Mouse (Mus musculus) midbrain, embryonic 14.5 days (tissue): Measurements from ENCODE around the gene Tmem211. TPM values are rescaled to one million over a fixed set of nuclear protein-coding genes. Genes with fewer than 3 reads are reported as not detected.

Experiments
- ATAC-seq: fragments of 200-750 bp; cut with Nextera tagmentation; 2 replicates; pipeline ENCODE4 v1.8.0; 2017; ENCODE audit warnings: moderate number of reproducible peaks, moderate library complexity; ENCODE audit not compliant: low FRiP score, low TSS enrichment
- DNase-seq: peaks from one replicate; pipeline ENCODE4 v3.0.0-alpha.2; 2015
- H3K27ac ChIP-seq: fragments of 300-500 bp; sonication (generic); replicated peaks from 2 replicates; pipeline ENCODE4 v1.5.1; 2014; ENCODE audit warnings: mild to moderate bottlenecking, low read depth, low read length, moderate library complexity
- H3K27me3 ChIP-seq: fragments of 300-500 bp; sonication (generic); 2 replicates; pipeline ENCODE4 v1.6.1; 2014; ENCODE audit warnings: low read length, control low read depth, mixed read lengths; ENCODE audit not compliant: control insufficient read depth, insufficient read depth
- H3K36me3 ChIP-seq: fragments of 300-500 bp; sonication (generic); 2 replicates; pipeline ENCODE4 v1.6.1; 2014; ENCODE audit warnings: low read length, control low read depth; ENCODE audit not compliant: control insufficient read depth, insufficient read depth
- H3K4me1 ChIP-seq: fragments of 300-500 bp; sonication (generic); 2 replicates; pipeline ENCODE4 v1.6.1; 2014; ENCODE audit warnings: mild to moderate bottlenecking, antibody characterized with exemption, low read length, control low read depth; ENCODE audit not compliant: control insufficient read depth, insufficient read depth
- H3K4me2 ChIP-seq: fragments of 300-500 bp; sonication (generic); 2 replicates; pipeline ENCODE4 v1.6.1; 2014; ENCODE audit warnings: mild to moderate bottlenecking, low read length, moderate library complexity
- H3K4me3 ChIP-seq: fragments of 300-500 bp; sonication (generic); replicated peaks from 2 replicates; pipeline ENCODE4 v1.5.1; 2014; ENCODE audit warnings: low read depth, low read length
- H3K9ac ChIP-seq: fragments of 300-500 bp; sonication (generic); replicated peaks from 2 replicates; pipeline ENCODE4 v1.6.1; 2014; ENCODE audit warnings: mild to moderate bottlenecking, low read length, moderate library complexity
- H3K9me3 ChIP-seq: fragments of 300-500 bp; sonication (generic); 2 replicates; pipeline ENCODE4 v1.6.1; 2016; ENCODE audit warnings: low read length, control low read depth, mixed read lengths; ENCODE audit not compliant: control insufficient read depth
- WGBS: fragments of 180-500 bp; shearing (Covaris S2); extraction: QIAGEN DNeasy Blood & Tissue Kit; methylation state at CpG from one replicate; pipeline ENCODE4 v1.1.7; 2014; 5-methylcytosine and 5-hydroxymethylcytosine counted together
- polyA plus RNA-seq: library from polyadenylated mRNA; unstranded; fragments of >200 nt; fragmentation: Nextera tagmentation; extraction: Ambion mirVana; gene quantifications from 2 replicates; pipeline ENCODE4 v1.2.1, GENCODE M21; 2014

Tmem211 gene
- polyA plus RNA-seq, 1 experiment from 2014 or later, result not detected

- Histone ChIP-seq H3K9ac (no peak overlapping the region), H3K27ac (0 out of 2 replicates have a peak overlapping the region, but pooled peaks have one; percentile 20), H3K36me3 (no peaks in the 10 kb centered on the region), H3K4me1 (0 out of 2 replicates have a peak, but pooled peaks cover 8% of the 10 kb centered on the region), H3K27me3 (no peaks in the 10 kb centered on the region), H3K9me3 (no peaks in the 10 kb centered on the region), H3K4me3 (no peak overlapping the region), H3K4me2 (peak overlapping the region; percentile 50; the same call in 1 of the 2 replicates)
- no peak for ATAC-seq
- DNase-seq, result peak; percentile 82
- 12% methylated on average over 10 of the region's 10 CpGs for WGBS
Observed at GRCm38 (mm10) chr5:113225271-113225670, 1.4 kb upstream of the Tmem211 start.

GRCm38 (mm10) chr5:113225686-113226435 is 848 bp upstream of the Tmem211 start:
- 0 out of 2 replicates have a peak overlapping the region, but pooled peaks have one; percentile 5 for H3K4me3 ChIP-seq
- H3K9ac ChIP-seq, result peak overlapping the region; percentile 14; the same call in 1 of the 2 replicates
- H3K27ac ChIP-seq, result peak overlapping the region; percentile 28
- DNase-seq, result peak; percentile 65
- H3K9me3 ChIP-seq, result no peaks in the 10 kb centered on the region
- H3K36me3 ChIP-seq, result no peaks in the 10 kb centered on the region
- H3K4me1 ChIP-seq, result 0 out of 2 replicates have a peak, but pooled peaks cover 8% of the 10 kb centered on the region
- H3K4me2 ChIP-seq, result peak overlapping the region; percentile 50
- ATAC-seq, result no peak; the same call in 1 of the 2 replicates
- 11% methylated on average over 25 of the region's 25 CpGs for WGBS
- H3K27me3 ChIP-seq, result no peaks in the 10 kb centered on the region

GRCm38 (mm10) chr5:113230196-113230595 is 3.5 kb downstream of the Tmem211 start:
- 0 out of 2 replicates have a peak, but pooled peaks cover 8% of the 10 kb centered on the region for H3K4me1 ChIP-seq
- no peak overlapping the region for H3K9ac ChIP-seq
- ATAC-seq, result no peak
- WGBS, result 82% methylated on average over 5 of the region's 5 CpGs
- H3K9me3 ChIP-seq, result no peaks in the 10 kb centered on the region
- H3K4me2 ChIP-seq, result no peak overlapping the region
- no peaks in the 10 kb centered on the region for H3K36me3 ChIP-seq
- no peaks in the 10 kb centered on the region for H3K27me3 ChIP-seq
- no peak overlapping the region for H3K4me3 ChIP-seq
- H3K27ac ChIP-seq, result no peak overlapping the region
- no peak for DNase-seq

- peaks cover 66% of the 10 kb centered on the region for H3K36me3 ChIP-seq
- H3K4me2 ChIP-seq, result no peak overlapping the region
- WGBS, result 91% methylated on average over 8 of the region's 8 CpGs
- no peak for ATAC-seq
- no peak overlapping the region for H3K4me3 ChIP-seq
- DNase-seq, result no peak
- H3K4me1 ChIP-seq, result no peaks in the 10 kb centered on the region
- H3K9ac ChIP-seq, result no peak overlapping the region
- no peak overlapping the region for H3K27ac ChIP-seq
- H3K27me3 ChIP-seq, result no peaks in the 10 kb centered on the region
- no peaks in the 10 kb centered on the region for H3K9me3 ChIP-seq
Observed at GRCm38 (mm10) chr5:113249263-113249930, 22.7 kb downstream of the Tmem211 start.

GRCm38 (mm10) chr5:113250806-113251205 is 24.1 kb downstream of the Tmem211 start:
- no peaks in the 10 kb centered on the region for H3K4me1 ChIP-seq
- DNase-seq (no peak), ATAC-seq (no peak)
- no peaks in the 10 kb centered on the region for H3K27me3 ChIP-seq
- H3K27ac ChIP-seq, result no peak overlapping the region
- H3K4me3 ChIP-seq, result no peak overlapping the region
- H3K36me3 ChIP-seq, result peaks cover 69% of the 10 kb centered on the region
- H3K9me3 ChIP-seq, result no peaks in the 10 kb centered on the region
- no peak overlapping the region for H3K4me2 ChIP-seq
- WGBS, result 94% methylated on average over 11 of the region's 11 CpGs
- H3K9ac ChIP-seq, result no peak overlapping the region

GRCm38 (mm10) chr5:113265637-113266036 is 38.9 kb downstream of the Tmem211 start:
- Histone ChIP-seq H3K4me2 (no peak overlapping the region), H3K9ac (no peak overlapping the region), H3K4me3 (no peak overlapping the region), H3K9me3 (no peaks in the 10 kb centered on the region), H3K27ac (no peak overlapping the region), H3K4me1 (no peaks in the 10 kb centered on the region), H3K27me3 (no peaks in the 10 kb centered on the region), H3K36me3 (peaks cover 59% of the 10 kb centered on the region)
- WGBS, result 88% methylated on average over 8 of the region's 8 CpGs
- DNase-seq, result no peak
- ATAC-seq, result no peak

- no peak overlapping the region for H3K9ac ChIP-seq
- no peaks in the 10 kb centered on the region for H3K27me3 ChIP-seq
- H3K4me3 ChIP-seq, result no peak overlapping the region
- no peak overlapping the region for H3K4me2 ChIP-seq
- H3K4me1 ChIP-seq, result no peaks in the 10 kb centered on the region
- ATAC-seq (no peak), DNase-seq (no peak)
- no peak overlapping the region for H3K27ac ChIP-seq
- no peaks in the 10 kb centered on the region for H3K9me3 ChIP-seq
- H3K36me3 ChIP-seq, result peaks cover 51% of the 10 kb centered on the region
Observed at GRCm38 (mm10) chr5:113268246-113268645, 41.5 kb downstream of the Tmem211 start.

GRCm38 (mm10) chr5:113270043-113270442 is 43.3 kb downstream of the Tmem211 start:
- no peak for ATAC-seq
- Histone ChIP-seq H3K9me3 (no peaks in the 10 kb centered on the region), H3K4me1 (no peaks in the 10 kb centered on the region), H3K27ac (no peak overlapping the region), H3K27me3 (no peaks in the 10 kb centered on the region), H3K36me3 (peaks cover 52% of the 10 kb centered on the region), H3K4me3 (no peak overlapping the region), H3K9ac (no peak overlapping the region), H3K4me2 (no peak overlapping the region)
- WGBS, result 76% methylated on average over 3 of the region's 3 CpGs
- DNase-seq, result peak; percentile 31
